Mouse (Mus musculus) adrenal gland, postnatal 25 days (tissue): ENCODE measurements around the gene Gpr37l1. TPM values are rescaled to one million over a fixed set of nuclear protein-coding genes. Genes with fewer than 3 reads are reported as not detected.
"Not testable (repeated sequence)": the region's sequence is repeated elsewhere in the genome, so short reads cannot be mapped to it uniquely, and the experiment has no call there.

Source experiments
- DNase-seq: peaks from one replicate; pipeline ENCODE4 v3.0.0; 2021; ENCODE audit warnings: mixed read lengths
- total RNA-seq: library from RNA; stranded (reverse); gene quantifications from 2 replicates; pipeline ENCODE4 v1.2.3, GENCODE M21; 2021

Gene Gpr37l1
- total RNA-seq, 1 experiment from 2014 or later = 0.67 TPM

DNA sequence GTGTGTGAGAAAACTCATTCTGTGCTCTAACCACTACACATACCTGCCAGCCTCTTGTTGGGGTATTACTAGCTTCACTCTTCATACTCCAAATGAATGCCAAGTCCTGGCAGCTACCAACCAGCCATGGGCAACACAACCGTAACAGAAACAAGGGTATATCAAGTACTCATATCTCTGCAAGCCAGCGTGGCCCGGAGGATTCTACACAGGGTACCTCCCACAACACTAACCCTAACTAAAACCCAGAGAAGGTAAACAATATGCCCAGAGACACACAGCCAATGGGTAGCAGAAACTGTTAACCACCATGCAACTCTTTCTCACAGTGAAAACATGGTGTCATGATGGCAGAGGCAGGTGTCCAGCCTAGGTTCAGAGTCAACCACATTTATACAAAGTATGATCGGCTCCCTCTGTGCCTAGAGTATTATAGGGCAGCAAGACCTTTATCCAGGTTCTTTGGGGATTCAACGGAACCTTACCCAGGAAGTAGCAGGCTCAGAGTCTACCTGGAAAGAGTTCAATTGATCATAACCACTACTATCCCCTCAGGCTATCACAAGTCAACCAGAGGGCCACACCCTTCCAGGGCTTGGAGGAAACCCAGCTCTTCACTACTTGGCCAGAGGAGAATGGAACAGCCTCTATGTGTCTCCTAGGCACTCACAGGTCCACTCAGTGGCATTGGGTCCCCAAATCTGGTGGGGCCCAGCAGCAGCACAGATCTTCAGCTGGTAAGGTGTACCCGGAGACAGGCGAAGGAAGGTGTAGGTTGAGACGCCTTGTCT lies 42.7 kb downstream of the Gpr37l1 start:
- DNase-seq = no peak

DNA sequence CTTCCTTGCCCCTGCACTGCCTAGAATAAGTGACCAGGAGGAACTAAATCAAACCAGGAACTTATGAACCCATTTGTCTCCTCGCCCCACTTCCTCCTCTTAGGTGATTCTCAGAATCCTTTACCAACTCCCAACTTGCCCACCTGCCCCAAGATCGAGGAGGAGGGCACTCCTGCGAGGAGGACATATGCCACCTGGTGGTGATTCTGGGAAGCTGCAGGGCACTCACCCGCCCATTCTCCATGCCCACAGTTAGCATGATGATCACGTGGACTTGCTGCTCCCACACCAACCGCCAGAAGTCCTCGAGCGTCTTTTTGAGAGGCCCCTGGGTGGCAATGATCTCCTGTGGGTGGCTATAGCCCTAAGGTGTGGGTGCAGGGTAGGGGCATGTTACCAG lies 54.8 kb downstream of the Gpr37l1 start:
- no peak for DNase-seq

DNA sequence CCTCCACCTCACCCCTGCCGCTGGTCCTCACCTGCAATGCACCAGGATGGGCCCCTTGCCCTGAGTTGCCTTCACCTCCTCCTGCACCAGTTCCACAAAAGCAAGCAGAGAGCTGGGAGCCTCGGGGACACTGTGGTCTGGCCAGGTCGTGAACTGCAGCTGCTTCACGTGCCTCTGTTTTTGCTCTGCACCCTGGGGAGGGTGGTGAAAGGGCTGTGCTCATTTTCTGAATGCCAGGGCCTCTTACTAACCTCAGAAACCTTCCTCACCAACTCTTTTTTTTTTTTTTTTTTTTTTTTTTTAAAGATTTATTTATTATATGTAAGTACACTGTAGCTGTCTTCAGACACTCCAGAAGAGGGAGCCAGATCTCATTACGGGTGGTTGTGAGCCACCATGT lies 56.2 kb downstream of the Gpr37l1 start:
- not testable (repeated sequence) for DNase-seq

Other genes starting within 250 kb of the Gpr37l1 start
- 13.8 and 15.2 TPM in 2 replicates for gene Ppp1r12b, start 211.7 kb downstream of the Gpr37l1 start, total RNA-seq
- 3.9 and 4.9 TPM in 2 replicates for gene Ube2t, start 205.1 kb downstream of the Gpr37l1 start, total RNA-seq
- gene Lgr6, start 62.4 kb downstream of the Gpr37l1 start, total RNA-seq = 2.2 and 2.4 TPM in 2 replicates
- gene Ptpn7, start 35.0 kb downstream of the Gpr37l1 start, total RNA-seq = 1.4 and 1.5 TPM in 2 replicates
- 47.8 and 59.0 TPM in 2 replicates for gene Arl8a, start 20.9 kb downstream of the Gpr37l1 start, total RNA-seq
- gene Elf3, start 90.9 kb upstream of the Gpr37l1 start, total RNA-seq = 0.21 TPM in 1 of 2 replicates, not detected in the other
- gene Rnpep, start 116.4 kb upstream of the Gpr37l1 start, total RNA-seq = 50.9 and 58.0 TPM in 2 replicates
- 161 and 183 TPM in 2 replicates for gene Timm17a, start 146.1 kb upstream of the Gpr37l1 start, total RNA-seq
- 1.1 and 1.6 TPM in 2 replicates for gene Lmod1, start 157.1 kb upstream of the Gpr37l1 start, total RNA-seq
- 12.1 and 12.3 TPM in 2 replicates for gene Shisa4, start 207.6 kb upstream of the Gpr37l1 start, total RNA-seq